Mouse (Mus musculus) layer of hippocampus, adult 9-10 months (tissue): ENCODE data around the gene Olfr655.

Experiments used
- DNase-seq: peaks from one replicate; pipeline ENCODE4 v3.0.0; 2022; ENCODE audit warnings: low spot score

The Olfr655 gene

DNA sequence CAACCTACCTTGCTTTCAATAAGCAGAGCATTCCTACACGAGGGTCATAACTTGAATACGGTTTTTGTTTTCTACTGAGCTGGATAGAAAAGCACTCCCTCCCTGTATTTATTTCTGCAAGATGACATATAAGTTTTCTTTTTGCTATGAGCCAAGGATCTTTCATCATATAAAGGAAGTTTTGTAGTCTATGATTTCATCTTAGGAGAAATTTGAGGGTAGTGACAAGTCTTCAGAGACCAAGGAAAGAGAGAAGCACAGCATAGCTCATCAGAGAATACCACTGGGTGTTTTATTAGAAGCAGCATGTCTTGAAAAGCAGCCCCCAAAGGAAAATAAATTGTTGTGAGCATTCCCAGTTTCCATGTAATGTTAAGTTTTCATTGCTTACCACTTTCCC, at the start of gene Olfr655:
Gene Olfr655 (minus strand): TSS at position 101 of the 400 bp plus-strand sequence.
- no peak for DNase-seq

DNA sequence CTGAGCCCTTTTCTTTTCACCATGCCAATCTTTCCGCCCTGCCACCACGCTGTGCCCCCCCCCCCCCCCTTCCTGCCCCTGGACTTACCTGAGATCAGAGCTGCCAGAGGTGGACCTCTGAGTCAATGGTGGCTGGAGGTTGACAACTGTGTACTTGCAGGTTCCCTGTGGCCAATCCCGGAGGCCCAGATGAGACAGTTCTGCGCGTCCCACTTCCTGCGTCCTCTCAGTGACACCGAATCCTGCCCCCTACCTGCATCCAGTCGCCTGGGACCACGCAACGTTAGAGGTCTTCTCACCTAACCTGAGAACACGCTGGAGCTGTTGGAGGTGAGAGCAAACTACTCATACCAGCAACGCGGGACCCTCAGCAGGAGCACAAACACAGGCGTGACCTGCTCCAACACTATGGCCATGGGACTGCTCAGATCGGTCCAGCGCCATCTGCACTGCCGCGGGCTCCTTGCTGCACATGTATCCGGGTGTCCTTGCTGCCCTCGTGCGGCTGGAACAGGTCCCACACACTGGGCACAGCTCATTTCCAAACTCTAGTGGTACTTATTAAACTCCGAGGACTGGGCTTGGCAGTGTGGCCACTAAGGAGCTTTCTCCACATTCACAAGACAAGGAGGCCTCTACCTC, 45.4 kb upstream of the Olfr655 start, which contains the start of gene Olfr658:
Gene Olfr658 (minus strand): TSS at position 465 of the 642 bp plus-strand sequence.
- no peak for DNase-seq

DNA sequence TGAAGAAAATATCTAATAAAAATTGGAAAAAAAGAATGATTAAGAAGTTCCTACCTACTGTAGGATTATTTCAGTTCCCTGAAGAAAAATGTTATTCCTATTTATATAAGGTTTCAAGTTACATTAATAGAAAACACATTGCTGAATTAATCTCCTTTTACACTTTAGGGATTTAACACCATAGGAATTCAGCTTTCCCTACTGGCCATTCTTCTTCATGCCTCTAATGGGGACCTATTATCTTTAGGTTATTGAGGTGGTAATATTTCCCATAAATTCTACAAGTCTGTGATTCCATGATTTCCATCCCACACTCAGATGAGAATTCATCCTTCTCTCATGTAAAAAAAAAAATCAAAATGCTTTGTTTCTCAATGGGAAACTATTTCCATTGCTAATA, 22.9 kb upstream of the Olfr655 start, which contains the start of gene Olfr657:
Gene Olfr657 (plus strand): TSS at position 301 of the 400 bp plus-strand sequence.
- DNase-seq: no peak

DNA sequence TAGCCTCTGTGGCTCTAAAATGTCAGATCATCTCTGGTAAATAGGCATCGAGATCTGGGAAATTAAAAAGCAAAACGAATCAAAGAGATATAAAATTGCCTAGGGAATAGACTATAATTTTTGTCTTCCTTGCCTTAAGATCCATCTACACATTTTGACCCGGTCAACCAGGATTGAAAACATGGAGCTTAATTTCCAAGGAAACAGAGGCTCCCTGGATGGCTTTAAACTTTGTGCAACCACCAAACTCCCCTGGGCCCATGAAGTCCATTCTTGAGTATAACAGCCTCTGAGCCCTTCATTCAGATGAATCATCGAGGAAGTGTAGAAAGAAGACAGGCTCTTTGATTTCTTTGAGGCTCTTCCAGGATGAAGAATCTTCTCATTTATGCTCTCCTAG, 12.1 kb upstream of the Olfr655 start, which contains the start of gene Olfr656:
Gene Olfr656 (plus strand): TSS at position 301 of the 400 bp plus-strand sequence.
- DNase-seq: no peak

DNA sequence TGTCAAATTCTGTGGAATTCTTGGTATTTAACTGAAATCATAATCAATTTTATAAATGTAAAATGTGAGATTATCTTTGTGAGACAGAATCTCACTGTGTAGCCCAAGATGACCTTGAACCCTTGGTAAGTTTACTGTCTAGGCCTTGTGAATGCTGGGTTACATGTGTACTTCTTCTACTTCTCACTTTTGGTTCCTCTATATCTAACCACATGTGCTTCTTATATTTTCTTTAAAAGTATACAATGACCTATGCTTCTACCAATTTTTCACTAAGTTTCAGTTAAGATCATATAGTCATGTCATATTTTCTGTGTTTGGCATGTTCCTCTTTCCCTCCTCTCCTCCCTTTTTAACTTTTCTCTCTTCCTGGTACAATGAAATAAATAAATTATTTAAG, 3.1 kb upstream of the Olfr655 start:
- no peak for DNase-seq

DNA sequence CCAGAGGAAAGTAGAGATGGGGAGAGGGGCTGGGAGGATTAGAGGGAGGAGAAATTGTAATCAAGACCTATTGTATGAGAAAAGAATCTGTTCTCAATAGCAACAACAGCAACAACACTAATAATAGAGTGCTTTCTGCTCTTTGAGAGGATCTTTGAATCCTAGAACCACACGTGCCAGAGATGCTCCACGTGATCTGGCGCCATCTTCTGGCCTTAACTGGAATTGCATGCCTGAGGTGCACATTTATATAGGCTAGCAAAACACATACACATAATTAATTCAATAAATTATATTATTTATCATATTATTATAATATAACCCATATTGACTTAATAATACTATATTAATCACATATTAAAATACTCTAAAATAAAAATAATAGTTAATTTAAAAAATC, 1.6 kb upstream of the Olfr655 start:
- no peak for DNase-seq

DNA sequence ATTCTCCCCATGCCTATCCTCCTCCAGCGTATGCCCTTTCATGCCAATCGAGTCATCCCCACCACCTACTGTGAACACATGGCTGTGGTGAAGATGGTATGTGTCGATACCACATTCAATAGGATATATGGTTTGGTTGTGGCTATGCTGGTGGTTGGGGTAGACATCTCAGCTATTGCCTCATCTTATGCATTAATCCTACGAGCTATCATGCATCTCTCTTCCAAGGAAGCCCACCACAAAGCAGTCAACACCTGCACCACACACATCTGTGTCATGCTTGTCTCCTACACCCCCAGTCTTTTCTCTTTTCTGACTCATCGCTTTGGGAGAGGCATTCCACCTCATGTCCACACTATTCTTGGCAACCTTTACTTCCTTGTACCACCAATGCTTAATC, 13.3 kb downstream of the Olfr655 start:
- no peak for DNase-seq

DNA sequence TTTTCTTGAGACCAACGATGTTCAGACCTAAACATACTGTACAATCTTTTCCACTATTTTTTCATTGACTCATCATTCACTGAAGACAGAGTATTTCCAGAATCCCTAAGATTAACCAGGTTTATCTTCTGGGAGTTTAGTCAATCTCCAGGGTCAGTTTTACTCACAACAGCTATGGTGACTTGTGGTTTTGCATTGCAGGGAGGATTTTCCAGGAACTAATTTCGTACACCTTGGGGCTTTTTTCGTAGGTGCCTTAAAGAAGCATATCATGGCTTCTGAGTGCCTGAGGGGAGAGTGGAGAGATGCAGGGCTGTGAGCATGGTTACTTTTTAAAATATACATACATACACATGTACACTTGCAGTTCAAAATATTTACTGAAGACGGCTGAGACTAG, 14.9 kb downstream of the Olfr655 start, which contains the start of gene Olfr654:
Gene Olfr654 (plus strand): TSS at position 301 of the 400 bp plus-strand sequence.
- DNase-seq: no peak

DNA sequence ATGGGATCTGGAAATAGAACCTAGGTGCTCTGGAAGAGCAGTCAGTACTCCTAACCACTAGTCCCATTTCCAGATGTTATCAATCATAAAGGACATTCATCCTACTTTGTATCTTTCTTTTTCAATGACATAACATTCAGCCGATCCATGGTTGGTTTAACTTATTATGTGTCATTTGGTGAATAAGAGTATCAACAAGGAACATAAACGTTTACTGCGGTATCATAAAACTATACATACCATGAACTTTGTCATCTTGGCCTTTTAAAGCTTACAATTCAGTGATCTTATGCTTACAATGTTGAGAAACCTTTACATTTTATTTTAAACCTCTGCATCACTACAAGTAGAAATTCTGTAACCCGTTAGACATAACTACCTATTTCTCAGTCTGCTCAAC, 20.1 kb downstream of the Olfr655 start:
- DNase-seq: no peak

DNA sequence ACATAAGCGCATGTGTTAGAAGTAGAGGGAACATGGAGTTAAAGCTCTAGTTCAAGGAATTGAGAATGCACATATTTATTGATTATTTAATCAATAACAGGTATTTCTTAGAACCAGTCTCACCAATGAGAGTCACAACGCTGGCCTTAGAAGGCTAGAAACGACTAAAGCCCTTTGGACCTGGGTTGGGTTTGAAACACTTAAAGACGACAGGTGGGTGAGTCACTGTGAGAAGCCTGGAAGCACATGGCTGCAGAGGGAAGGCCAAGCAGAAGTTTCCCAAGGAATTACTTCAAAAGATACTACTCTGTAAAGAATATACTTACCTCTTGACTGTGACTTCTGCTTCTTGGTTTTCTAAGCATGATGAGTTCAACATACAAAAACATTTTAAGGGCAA, 20.7 kb downstream of the Olfr655 start:
- DNase-seq: no peak

DNA sequence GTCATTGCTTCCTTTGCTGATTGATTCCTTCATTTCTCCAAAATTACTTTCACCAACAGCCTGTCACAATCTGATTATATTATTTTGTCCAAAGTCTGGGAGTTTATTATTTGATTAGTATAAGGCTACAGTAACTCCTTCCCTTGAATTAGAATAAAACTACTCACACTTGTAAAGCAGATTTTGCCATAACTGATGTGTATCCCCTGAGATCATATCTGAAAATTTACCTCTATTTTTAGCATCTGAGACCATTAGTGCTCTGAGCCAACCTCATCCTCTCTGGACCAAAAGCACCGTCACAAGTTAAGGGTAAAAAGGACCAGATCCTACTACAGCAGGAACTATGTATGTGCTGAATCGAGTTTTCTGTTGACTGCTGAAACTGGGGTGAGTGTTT, 24.6 kb downstream of the Olfr655 start, which contains the start of gene Olfr653:
Gene Olfr653 (plus strand): TSS at position 301 of the 400 bp plus-strand sequence.
- no peak for DNase-seq

DNA sequence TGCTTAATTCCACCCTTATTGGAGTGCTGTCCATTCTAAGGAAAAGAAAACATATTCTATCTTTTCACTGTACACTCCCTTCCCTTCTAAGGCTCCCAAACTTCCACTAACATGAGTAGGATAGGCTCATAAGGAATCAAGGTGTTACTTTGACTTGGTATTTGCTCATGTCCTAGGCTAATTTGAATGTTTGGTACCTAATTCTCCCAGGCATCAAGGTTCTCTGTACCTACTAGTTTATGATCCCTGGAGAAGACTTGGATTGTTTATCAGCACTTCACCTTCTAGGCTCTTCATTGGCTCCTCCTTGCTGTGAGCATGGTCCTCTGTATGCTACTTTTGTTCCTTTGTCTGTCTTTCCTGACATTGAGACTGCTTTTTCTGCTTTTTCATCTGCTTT, 41.0 kb downstream of the Olfr655 start, which contains the start of gene Olfr652:
Gene Olfr652 (plus strand): TSS at position 301 of the 400 bp plus-strand sequence.
- no peak for DNase-seq

DNA sequence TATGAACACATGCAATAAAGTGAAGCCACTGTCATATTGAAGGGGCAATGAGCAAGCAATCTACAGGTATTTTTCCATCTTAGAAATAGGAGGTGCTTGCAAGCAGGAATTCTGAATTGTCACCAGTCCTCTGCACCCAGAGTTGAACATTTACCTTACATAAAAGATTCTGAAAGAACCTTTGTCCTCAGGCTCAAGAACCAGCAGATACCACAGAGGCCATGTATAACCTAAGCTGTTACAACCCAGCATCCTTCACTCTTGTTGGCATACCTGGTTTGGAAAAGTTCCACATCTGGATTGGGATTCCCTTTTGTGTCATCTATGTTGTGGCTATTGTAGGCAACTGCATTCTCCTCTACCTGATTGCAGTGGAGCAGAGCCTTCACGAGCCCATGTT, 48.9 kb downstream of the Olfr655 start:
- DNase-seq: no peak

DNA sequence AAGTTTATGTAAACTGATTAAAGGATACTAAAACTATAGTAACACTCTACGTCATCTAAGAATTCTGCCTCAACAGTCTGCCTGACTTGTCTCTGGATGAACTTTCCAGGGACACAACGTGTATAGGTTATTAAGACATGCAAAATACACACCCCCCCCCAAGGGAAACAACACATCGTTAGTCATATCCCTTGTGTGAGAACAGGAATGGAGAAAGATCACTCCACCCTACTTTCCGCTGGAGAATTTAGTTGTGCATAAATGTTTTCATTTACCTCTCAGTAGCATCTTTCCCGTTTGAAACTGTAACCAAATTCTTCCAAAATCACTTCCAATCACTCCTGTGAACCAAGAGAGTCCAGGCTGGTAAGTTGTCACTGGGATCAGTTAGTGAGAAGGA, 51.7 kb downstream of the Olfr655 start, which contains the start of gene Olfr651:
Gene Olfr651 (plus strand): TSS at position 301 of the 400 bp plus-strand sequence.
- DNase-seq: no peak
